Mouse (Mus musculus) megakaryocyte, adult 5-6 weeks (primary cell): ENCODE measurements at regions not wholly inside any gene's neighbourhood (a gene's known extent, or its start where the extent isn't known, plus 50 kb on each side); places are given as distances from the start of the nearest gene placed in this dataset.

ENCODE experiments used
- ATAC-seq: 2 replicates; pipeline ENCODE4 v1.8.0; 2016; ENCODE audit warnings: mild to moderate bottlenecking, inconsistent platforms; ENCODE audit not compliant: poor library complexity, severe bottlenecking

- no peak for ATAC-seq
These were observed 92.7 kb upstream of the Rnd3 start for GRCm38 (mm10) chr2:51241573-51241972.

DNA sequence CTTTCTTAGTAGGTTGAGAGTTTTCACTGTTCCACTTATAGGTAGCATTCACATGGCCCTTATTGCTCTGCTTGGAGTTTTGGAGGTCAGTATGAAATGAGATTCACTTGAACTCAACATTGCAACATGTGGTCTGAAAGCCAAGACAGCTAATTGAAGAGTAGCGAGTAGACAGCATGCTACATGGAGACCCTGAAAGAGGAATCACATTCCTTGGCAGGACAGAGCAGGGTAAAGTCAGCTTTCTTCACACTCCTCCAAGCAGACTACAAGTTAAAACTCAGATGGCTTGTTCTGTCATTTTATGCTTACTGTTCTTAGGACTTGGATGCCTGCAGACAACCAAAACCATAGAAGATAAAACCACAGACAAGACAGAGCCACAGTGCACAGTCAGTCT is 91.1 kb upstream of the Rnd3 start:
- no peak for ATAC-seq

GRCm38 (mm10) chr2:51238992-51239391 is 90.1 kb upstream of the Rnd3 start:
- ATAC-seq: no peak

DNA sequence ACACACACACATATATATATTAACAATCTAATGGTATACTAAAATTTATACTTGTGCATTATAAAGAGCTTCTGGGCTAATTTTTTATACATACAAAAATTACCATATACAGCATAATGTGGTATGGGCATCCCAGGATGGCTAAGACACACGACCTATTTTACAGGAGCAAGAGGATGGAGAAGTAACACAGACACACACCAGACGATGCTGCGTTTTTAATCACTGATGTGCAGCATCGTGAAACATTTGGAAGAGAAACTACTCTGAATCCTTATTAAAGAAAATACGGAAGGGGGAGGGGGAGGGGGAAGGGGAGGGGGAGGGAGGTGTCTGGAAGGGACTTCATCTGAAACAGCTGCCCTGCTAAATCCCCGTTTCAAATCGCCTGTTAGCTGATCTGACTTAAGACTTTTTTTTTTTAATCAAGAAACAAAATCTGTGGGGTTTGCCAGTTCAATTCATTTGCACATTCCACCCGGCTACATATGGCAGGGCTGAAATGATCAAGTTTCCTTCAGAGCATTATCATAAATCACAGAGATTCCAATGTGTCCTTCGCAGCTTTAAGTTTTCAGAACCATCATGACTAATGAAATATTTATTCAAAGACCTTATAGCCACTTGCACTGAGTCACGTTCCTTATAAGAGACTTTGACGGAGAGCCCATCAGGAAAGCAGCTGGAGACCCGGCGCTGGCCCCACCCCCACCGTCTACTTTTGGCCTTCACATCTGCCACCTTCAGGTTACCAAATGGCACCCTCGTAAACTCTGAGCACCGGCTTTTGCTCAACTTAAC is 89.4 kb upstream of the Rnd3 start:
- no peak for ATAC-seq

- ATAC-seq: no peak
These were observed 88.5 kb upstream of the Rnd3 start for GRCm38 (mm10) chr2:51237451-51237850.

- no peak for ATAC-seq
These were observed 87.9 kb upstream of the Rnd3 start for GRCm38 (mm10) chr2:51236852-51237251.

DNA sequence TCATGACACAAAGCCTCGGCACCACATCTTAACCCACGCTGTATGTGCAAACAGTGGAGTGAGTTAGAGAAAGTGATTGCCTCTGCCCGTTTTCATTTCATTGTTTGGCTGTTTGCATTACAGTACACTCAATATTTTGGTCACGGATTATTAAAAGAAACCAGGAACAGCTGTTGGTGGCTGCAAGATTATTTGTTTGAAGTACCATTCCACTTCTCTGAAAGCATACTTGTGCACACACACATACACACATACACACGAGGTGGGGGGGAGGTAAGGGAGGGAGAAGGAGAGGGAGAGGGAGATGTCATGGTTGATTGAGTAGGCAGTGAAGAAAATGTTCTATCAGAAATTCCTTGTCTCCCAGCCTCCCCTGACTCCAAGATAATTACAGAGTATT is 85.5 kb upstream of the Rnd3 start:
- ATAC-seq: no peak

GRCm38 (mm10) chr2:51222851-51223250 is 73.9 kb upstream of the Rnd3 start:
- no peak for ATAC-seq

GRCm38 (mm10) chr2:51219714-51220113 is 70.8 kb upstream of the Rnd3 start:
- ATAC-seq: no peak

DNA sequence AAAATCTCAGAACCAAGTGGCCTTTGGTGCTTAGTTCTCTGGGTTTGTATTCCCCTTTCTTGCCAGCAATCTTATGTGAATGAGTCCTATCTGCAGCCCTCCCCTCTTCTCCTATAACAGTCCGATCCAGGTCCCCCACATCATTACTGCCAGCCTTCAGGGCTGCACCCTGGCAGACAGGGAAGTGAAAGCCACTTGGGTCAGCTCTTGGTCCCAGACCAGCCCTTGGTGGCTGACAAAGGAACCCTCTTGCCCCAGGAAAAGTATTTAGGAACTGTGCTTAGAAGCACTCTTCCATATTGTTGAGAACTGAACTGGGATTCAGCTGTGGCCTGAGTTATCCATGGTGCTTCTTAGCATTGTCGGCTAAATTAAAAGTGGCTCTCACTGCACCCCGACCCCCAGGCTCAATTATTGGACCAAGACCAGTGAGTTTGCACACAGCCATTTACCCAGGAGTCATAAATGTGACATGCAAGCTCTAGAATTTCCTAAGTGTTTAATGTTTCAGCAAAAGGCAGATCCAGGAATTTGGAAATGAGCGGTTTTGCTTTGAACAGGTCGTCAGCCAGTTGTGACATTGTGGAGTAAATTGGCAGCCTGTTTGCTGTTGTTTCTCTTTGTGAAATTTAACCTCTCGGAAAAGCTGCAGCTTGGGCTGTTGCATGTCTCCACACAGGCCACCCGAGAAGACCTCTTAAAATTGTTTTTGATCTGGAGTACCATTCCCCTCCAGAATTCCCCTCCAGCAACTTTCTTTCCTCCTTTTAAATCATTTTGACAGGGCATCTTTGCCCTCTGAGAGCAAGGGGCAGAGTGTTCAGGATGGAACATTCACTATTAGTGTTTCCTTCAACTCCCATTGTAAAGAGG is 58.5 kb upstream of the Rnd3 start:
- ATAC-seq: peak; percentile 59; the same call in 1 of the 2 replicates

DNA sequence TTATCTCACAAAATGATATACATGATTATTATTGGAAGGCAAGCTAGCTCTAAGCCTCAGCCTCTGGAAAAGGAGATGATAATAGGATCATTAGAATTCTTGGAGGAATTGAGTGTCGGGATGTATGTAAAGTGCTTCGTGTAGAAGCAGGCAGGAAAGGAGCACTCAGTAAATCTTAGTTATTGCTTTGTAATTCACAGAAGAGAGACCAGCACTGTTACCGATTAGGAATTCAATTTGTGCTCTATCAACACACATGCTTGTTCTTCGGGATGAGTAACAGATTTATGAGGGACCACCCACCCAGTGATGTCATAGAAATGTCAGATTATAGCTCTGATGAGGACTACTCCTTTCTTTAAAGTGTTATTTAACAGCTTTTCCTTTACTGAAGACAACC is 57.4 kb upstream of the Rnd3 start:
- no peak for ATAC-seq
